Mouse (Mus musculus): ENCODE measurements around the gene 4930402H24Rik.

Gene 4930402H24Rik

DNA sequence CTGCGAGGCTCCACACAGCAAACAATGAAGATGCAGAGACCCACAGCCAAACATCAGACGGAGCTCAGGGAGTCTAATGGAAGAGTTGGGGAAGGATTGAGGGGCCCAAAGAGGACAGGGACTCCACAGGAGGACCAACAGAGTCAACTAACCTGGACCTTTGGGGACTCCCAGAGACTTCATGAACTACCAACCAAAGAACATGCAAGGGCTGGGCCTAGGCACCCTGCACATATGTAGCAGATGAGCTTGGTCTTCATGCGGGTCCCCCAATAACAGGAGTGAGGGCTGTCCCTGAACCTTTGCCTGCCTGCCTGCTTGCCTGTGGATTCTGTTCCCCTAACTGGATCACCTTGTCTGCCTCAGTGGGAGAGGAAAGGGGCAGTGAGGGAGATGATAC is 101.1 kb downstream of the 4930402H24Rik start:
- DNase-seq = no peak

DNA sequence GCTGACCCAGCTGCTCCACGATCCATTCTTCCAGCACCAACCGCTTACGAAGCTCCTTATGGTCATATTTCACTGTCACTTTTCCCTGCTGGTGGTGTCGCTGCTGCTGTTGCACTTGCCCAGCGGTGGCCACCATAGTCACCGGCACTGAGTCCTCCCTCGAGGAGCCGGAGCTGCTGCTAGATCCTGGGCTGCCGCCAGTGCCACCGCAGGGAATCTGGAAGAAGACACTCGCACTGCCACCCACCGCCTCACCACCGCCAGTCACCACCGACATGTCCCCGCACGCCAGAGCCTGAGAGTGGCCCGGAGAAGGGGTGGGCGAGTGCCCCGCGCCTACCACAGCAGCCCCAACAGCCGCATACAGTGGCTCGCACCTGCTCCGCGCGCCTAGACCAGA is 102.5 kb downstream of the 4930402H24Rik start:
- peak; percentile 54 to 66 for DNase-seq

DNA sequence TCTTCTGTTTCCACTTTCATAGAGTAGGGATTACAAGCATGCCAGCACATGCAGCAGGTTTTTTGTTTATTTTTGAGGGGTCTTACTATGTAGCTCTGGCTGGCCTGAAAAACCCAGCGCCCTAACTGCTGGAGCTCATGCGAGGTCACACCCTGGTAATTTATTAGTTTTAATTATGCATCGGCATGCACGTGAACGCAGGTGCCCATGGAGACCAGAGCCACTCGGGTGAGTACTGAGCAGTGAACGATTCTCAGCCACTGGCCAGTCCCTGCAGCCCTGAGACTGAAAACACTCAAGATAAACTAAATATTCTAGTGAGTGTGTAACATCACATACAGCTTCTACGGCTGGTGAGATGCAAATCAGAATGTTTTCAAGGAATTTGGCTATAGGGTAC is 110.5 kb downstream of the 4930402H24Rik start:
- no peak for DNase-seq

DNA sequence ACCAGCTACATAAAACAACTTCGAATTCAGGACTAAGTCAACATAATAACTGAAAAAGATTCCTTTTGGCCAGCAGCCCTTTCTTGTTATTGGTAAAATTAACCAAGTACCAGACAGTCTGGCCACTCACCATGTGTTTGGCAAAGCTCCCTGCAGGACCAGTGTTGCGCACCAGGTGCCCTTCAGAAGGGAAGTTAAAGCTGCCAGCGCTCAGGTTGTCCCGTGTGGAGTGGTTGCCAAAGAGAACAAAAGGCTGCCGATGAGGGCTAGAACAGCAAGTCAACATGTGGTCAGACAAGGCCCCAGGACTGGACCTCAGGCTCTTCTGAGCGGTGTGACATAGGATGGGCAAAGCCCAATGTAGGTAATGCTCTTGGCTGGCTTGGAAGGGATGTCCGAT is 114.5 kb downstream of the 4930402H24Rik start:
- DNase-seq = peak; percentile 79 to 85

DNA sequence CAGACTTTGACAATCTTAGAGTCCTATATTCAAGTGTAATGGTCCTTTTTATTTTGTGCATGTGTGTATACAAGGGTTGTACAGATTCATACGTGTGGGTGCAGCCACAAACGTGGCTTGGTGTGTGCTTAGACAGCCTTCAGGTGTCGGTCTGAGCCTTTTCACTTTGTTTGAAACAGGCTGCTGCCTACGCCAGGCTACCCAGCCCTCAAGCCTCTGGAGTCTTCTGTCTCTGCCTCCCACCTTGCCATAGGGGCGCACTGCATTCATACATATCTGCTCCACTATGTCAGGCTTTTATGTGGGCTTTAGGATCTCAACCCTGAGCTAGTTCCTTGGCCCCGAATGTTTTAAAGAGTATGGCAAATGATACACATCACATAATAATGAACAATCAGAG is 116.6 kb downstream of the 4930402H24Rik start:
- DNase-seq = no peak

DNA sequence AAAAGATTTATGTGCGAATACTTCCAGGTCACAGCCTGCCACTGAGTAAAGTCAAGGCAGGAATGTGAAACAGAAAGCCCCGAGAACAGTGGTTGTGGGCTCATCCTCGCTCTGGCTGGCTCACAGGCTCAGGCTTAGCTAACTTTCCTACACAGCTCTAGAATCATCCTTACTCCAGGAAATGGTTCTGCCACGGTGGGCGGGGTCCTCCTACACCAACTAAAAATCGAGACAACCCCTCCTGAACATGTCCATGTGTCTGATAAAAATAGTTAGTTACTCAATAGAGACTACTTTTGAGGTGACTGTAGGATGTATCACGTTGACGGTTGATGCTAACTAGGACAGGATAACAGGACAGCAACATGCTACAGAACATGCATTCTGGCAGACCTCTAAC is 117.2 kb downstream of the 4930402H24Rik start:
- DNase-seq = no peak

DNA sequence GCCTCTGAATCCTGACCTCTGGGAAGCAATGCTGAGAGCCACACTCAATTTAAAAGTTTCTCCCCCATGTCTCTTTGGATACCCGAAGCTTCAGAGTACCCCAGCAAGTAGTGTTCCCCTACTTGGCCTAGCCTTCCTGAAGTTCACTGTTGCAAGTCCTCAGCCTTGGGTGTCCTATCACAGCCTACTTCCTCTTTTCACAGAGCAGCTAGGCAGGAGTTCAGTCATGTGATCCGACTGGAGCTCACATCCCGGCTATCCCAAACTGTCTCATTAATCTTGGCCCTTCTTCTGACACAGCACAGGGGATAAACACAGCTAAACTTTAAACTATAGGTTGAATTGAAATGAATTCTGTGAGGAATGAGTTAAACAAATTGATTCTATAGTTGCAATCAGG is 121.3 kb downstream of the 4930402H24Rik start:
- DNase-seq = no peak

DNA sequence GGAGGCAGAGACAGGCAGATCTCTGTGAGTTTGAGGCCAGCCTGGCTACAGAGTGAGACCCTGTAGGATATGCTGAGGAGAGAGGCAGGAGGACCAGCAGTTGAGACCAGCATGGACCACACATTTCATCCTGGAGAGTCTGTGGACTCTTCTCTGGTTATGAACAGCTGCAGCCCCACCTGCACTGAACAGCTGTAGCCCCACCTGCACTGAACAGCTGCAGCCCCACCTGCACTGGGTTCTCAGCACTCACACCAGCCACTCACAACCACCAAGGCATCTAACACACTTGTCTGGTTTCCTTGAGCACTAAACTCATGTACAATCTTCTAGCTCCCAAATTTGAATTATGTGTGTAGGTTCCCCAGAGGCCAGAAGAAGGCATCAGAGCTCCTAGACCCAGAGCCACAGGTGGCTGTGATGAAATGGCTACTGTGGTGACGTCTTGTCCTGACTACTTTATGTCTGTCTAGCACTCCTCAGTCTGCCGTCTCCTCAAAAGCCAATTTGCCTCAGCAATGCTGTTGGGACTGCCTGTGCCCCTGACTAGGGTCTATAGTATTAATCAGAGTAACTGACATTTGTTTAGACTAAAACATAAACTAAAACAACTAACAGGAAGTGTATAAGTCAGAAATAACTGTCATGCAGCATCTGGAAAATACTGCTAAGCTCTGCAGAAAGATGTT is 125.4 kb downstream of the 4930402H24Rik start:
- no peak for DNase-seq

DNA sequence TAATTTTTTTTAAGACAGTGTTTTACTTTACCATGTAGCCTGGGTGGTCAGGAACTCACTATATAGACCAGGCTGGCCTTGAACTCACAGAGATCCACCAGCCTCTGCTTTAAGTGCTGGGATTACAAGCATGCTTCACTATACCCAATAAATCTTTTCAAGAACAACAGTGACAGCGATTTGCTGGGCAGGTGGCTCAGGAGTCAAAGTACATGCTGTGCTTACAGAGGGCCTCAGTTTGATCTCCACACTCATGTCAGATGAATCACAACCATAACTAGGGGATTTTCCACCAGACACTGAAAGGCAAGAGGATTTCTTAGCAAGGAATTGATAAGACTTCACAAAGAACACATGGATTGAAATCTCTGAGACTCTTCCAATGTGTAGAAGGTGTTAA is 126.3 kb downstream of the 4930402H24Rik start:
- DNase-seq = no peak

DNA sequence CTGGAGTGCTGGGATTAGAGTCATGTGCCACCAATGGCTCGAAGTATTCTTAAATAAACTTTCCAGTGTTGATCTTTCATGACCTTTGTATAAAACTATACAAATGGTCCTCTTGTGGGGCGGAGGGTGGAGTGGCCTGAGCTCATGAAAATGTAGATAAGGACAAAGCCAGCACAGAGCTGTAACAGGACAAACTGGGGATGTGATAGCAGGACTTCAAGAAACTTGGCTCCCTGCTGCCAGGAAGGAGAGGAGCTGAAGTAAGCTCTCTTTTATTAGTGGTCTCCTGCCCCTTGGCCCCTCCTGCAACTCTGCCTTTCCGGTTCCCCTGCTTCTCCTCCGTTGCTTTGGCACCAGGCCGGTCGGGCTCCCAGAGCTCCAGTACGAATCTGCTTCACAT is 129.6 kb downstream of the 4930402H24Rik start:
- DNase-seq = no peak

DNA sequence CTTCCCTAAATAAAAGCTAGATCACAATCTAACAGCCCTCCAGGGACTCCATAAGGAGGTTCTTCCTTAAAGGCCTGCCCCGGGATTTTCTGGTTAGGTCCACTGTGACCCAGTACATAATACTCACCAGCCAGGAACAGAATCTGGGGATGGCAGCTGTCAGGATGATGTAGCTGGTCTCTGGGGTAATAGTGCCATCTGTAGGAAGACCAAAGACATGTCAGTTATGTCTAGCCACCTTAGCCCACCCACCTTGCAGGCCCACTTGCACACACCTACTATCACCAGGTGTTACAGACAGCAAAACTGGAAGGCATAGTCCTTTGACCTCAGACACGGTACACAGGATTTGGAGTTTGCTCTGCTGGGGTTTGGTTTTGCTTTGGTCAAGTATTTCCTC is 138.7 kb downstream of the 4930402H24Rik start:
- peak; percentile 12 to 18 for DNase-seq

DNA sequence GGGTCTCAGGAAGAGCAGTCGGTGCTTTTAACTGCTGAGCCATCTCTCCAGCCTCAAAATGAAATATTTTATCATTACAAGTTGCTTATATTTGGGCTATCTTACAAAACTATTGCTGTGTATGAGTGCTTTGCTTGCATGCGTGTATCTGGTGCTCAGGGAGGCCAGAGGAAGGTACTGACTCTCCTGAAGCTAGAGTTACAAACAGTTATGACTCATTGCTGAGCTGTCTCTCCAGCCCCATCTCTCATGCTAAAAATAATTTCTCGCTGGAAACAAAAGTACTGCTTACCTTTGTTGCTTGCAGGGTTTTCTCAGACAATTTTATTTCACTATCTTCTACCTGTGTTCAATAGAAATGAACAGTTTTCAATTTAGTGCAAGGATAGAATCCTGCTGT is 140.8 kb downstream of the 4930402H24Rik start:
- DNase-seq = no peak

DNA sequence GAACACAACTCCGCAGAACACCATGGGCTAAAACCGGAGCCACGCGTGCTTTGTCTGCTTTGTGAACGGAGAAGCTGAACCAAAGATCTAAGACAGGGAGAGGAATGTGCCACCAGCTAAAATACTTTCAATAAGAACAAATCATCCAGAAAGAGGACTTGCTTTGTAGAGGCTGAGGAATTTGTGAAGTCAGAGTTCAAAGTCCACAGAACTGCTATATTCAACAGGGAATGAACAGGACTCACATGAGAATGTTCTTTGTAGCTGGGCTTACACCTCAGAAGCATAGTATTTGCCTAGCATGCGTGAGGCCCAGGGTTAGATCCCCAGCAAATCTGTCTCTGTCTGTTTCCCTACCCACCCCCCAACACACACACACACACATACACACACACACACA is 145.3 kb downstream of the 4930402H24Rik start:
- no peak for DNase-seq

DNA sequence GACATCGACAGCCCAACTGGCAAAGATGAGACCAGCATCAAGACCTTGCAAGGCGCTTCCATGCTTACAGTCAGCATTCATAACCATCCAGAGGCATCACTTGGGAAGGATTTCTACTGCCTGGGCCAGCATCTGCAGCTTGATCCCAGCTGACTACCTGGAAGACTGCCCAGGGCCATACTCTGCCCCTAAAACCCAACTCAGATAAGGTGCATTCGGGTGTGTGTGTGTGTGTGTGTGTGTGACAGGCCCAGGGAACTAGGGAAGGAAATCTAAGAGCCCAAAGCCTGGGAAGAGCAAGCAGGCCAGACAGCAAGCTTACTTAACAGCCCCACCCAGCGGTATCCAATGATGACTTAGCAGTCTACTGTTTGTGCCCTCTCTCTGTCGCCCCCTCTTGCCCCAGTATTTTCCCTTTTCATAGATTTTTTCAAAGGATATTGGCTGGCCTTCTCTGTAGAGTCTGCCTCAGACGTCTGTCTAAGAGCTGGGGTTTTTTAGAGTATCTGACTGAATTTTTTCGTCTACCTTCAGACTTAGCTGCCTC is 151.1 kb downstream of the 4930402H24Rik start:
- DNase-seq = peak; percentile 66 to 72

DNA sequence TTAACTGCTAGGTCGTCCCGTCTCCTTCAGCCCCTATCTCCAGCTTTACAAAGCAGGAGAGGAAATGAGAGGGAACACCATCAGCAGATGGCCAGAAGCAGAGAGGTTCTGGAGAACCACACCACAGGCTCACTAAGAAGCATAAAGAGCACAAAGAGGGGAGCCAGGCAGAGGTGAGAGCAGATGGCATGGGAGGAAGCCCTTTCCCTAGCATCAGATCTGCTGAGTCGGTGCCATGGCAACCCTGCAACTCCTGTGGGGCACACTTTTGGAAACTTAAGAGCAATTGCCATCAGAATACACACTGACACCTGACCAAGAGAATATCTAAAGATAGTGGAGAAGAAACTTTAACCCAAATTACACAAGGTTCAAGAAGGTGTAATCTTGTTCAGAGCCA is 151.6 kb downstream of the 4930402H24Rik start:
- peak; percentile 37 to 61 for DNase-seq

DNA sequence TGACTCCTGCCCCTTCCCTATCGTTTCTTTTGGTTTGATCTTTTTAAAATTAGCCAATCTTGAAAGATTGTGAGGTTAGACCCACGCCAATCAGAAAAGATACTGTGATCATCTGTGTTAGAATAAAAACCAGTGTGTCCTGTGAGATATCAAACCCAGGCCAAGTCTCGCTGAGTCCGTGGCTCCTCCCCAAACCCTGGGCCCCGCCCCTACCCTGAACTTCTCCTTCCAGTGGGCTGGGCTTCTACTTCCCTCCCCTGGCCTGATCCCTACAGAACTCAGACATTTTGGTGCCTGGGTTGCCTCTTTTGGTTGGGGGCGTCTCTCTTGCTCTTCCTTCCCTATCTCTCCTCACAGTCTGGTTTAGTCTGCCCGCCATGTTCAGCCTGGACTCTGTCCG is 155.8 kb downstream of the 4930402H24Rik start:
- peak in 1 of 2 experiments; percentile 25 for DNase-seq

DNA sequence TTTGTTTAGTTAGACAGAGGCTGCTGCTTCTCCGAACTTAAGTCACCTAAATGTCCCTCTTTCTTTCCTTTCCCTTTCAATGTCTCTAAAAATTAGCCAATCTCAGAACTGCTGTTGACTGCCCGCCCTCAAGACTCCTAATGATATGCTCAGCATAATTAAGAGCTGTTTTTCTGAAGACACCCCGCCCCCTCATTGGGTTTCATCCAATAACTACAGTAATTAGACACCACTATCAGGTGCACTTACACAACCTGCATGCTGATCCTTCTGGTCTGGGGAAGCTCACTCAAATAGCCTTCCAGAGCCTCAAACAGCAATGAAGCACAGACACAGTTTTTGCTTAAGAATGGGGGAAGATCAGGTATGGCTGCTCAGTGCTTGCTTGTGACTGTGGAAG is 156.5 kb downstream of the 4930402H24Rik start:
- no peak for DNase-seq

DNA sequence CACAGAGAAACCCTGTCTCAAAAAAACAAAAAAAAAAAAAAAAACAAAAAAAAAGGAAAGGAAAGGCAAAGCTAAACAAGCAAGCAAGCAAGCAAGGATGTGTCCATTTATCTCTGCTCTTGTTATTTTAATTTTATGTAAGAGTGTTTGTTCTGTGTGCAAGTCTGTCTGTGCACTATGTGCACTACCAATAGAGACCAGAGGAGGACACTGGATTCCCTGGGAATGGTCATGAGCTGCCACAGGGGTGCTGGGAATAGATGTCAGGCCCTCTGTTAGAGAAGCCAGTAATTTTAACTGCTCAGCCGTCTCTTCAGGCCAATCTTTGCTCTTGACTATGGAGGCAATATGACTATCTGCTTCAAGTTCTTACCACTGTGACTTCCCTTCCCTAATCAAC is 162.6 kb downstream of the 4930402H24Rik start:
- DNase-seq = no peak

DNA sequence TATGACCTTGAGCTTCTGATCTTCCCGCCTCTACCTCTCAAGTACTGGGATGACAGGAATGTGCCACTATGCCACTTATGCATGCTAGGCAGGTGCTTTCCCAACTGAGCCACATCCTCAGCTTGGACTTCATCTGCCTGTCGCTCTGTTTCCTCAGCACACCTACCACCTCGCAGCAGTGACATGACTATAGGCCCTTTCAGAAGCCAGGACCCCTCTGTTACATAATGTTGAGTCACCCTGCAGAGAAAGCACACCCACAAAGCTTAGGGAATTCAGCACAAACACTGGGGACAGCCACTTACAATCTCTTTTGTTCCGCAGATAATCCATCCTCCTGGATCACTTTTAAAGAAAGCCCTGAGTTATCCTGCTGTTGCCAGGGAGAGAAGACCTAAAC is 166.1 kb downstream of the 4930402H24Rik start:
- DNase-seq = no peak

DNA sequence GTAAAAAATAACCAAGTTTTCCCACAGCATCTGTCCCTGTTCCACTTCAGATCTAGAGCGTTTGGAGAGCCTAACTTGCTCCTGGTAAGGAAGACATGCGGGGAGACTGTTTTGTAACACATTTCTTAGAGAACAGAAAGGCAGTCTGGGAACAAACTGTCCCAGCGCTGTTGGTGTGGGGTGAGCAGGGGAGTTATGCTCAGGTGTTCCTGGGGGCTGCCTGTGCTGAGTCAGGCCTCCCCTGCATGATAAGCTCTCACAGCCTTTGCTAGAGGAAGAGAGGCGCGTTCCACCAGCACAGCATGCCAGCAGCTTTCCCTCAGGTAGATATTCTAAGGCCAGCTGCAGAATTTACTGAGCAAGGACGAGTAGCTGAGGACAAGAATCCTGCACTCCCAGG is 168.2 kb downstream of the 4930402H24Rik start:
- DNase-seq = no peak

DNA sequence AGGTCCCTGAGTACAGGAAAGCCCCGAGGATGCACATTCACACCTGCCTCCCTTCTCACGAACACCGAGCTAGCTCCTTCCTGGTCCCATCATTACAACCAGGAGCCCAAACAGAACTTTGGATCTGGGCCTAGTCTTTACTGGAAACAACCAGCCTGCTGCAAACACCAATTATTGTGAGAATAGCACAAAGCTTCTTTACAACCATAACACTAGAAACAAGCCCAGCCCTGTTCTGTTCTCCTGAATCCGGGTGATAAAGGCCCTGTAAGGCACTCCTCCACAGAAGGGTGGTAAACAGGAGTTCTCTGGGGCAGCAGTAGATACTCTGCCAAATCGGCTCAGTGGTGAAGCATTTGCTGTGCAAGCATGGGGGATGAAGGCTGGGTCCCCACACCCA is 170.9 kb downstream of the 4930402H24Rik start:
- no peak for DNase-seq

DNA sequence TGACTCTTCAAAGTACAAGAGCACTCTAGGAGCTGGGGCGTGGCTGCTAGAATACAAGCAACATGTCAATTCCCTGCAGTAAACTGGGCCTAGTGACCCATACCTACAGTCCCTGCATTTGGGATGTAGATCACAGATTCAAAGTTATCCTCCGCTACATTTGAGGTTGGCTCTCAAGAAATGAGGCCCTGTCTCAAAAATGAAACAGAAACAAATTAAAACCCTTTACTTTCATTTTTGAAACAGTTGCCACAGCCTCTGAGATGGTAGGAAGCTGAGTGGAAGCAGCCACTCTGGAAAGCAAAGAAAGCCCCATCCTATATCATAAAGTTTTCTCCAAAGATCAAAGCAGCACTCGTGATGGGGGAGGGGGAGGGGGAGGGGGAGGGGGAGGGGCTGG is 172.8 kb downstream of the 4930402H24Rik start:
- no peak for DNase-seq

DNA sequence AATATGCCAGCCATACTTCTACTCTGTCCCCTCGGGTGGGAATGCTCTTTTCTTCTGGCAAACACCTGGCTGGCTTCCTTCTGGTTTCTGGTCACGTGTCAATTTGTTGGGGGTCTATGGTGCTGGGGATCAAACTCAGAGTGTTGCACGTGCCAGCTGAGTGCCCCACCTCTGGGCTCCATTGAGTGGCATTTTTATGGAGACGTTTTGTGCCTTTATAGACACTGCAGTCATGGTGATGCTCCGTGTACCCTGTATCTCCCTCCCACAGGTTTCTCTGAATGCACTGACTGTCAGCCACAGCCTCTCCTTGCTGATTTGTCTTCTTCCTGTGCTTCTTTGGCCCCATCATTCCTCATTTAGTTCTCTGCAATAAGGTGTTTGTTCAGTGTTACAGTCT is 174.4 kb downstream of the 4930402H24Rik start:
- DNase-seq = no peak

DNA sequence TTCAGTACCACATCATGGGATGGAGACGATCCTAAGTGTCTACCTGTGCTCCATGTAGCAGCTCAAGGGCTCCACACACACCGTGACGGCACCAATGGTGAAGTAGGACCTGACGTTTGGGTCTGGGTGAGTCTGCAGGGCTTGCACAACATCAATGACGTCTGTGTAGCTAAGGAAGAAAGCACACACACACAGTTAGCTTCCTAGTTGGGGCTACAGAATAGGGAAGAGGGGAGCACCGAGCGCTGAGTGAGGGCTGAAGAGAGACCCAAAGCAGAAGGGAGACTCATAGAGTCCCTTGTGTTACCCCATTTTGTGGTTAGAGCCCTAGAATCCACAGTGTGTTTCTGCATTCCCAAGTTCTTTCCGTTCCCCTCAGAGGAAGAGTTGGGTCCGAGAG is 175.5 kb downstream of the 4930402H24Rik start:
- no peak for DNase-seq

All from cerebellum, postnatal 10 days (tissue).